Mouse (Mus musculus) erythroblast, embryonic 14.5 days (primary cell): ENCODE measurements around the gene Frmd8.

Experiments
- GATA1 ChIP-seq: IDR thresholded peaks from 2 replicates; pipeline ENCODE4 v1.6.1; 2012; ENCODE audit warnings: low read length, inconsistent platforms, mixed read lengths
- TAL1 ChIP-seq: IDR thresholded peaks from 3 replicates; pipeline ENCODE4 v1.6.1; 2012; ENCODE audit warnings: low read length, inconsistent platforms, mixed read lengths

- TF ChIP-seq GATA1 (no peak), TAL1 (no peak)
These were observed 43.7 kb downstream of the Frmd8 start for GRCm38 (mm10) chr19:5831224-5831957.
